Mouse (Mus musculus) gastrocnemius, postnatal 10 days (tissue): Measurements from ENCODE around the gene Inpp5a. TPM values are rescaled to one million over a fixed set of nuclear protein-coding genes. Genes with fewer than 3 reads are reported as not detected.
A peak's percentile ranks its signal among the peaks of the same experiment; 100 is the strongest.

ENCODE experiments used
- DNase-seq: peaks from one replicate; pipeline ENCODE4 v3.0.0; 2021; ENCODE audit warnings: mixed read lengths
- total RNA-seq, 2 experiments: library from RNA; stranded (reverse); gene quantifications; 2 replicates each; pipeline ENCODE4 v1.2.3; 2021

The Inpp5a gene
- total RNA-seq, 2 experiments from 2014 or later: 52.5 to 53.3 TPM

GRCm38 (mm10) chr7:139476700-139477099 lies 87.8 kb downstream of the Inpp5a start:
- DNase-seq: no peak

GRCm38 (mm10) chr7:139477748-139478147 lies 88.8 kb downstream of the Inpp5a start:
- no peak for DNase-seq

- DNase-seq: no peak
These were observed 90.2 kb downstream of the Inpp5a start for GRCm38 (mm10) chr7:139479077-139479476.

GRCm38 (mm10) chr7:139479626-139480025 lies 90.7 kb downstream of the Inpp5a start:
- no peak for DNase-seq

GRCm38 (mm10) chr7:139484206-139484955 lies 95.5 kb downstream of the Inpp5a start:
- DNase-seq: peak; percentile 41

GRCm38 (mm10) chr7:139489721-139490211 lies 100.9 kb downstream of the Inpp5a start:
- no peak for DNase-seq

GRCm38 (mm10) chr7:139492351-139492750 lies 103.4 kb downstream of the Inpp5a start:
- DNase-seq: no peak

- no peak for DNase-seq
These were observed 104.0 kb downstream of the Inpp5a start for GRCm38 (mm10) chr7:139492946-139493345.

GRCm38 (mm10) chr7:139495791-139496190 lies 106.9 kb downstream of the Inpp5a start:
- DNase-seq: no peak

GRCm38 (mm10) chr7:139498038-139498625 lies 109.2 kb downstream of the Inpp5a start:
- no peak for DNase-seq

- DNase-seq: no peak
These were observed 115.2 kb downstream of the Inpp5a start for GRCm38 (mm10) chr7:139504064-139504463.

- no peak for DNase-seq
These were observed 117.9 kb downstream of the Inpp5a start for GRCm38 (mm10) chr7:139506677-139507412.

- no peak for DNase-seq
These were observed 120.0 kb downstream of the Inpp5a start for GRCm38 (mm10) chr7:139508938-139509337.

- DNase-seq: peak; percentile 39
These were observed 127.2 kb downstream of the Inpp5a start for GRCm38 (mm10) chr7:139515959-139516660.

GRCm38 (mm10) chr7:139516661-139517016 lies 127.7 kb downstream of the Inpp5a start:
- no peak for DNase-seq

GRCm38 (mm10) chr7:139518352-139518751 lies 129.4 kb downstream of the Inpp5a start:
- no peak for DNase-seq

GRCm38 (mm10) chr7:139528309-139529076 lies 139.6 kb downstream of the Inpp5a start:
- no peak for DNase-seq

GRCm38 (mm10) chr7:139529208-139529607 lies 140.3 kb downstream of the Inpp5a start:
- DNase-seq: no peak

GRCm38 (mm10) chr7:139530591-139531427 lies 141.9 kb downstream of the Inpp5a start:
- DNase-seq: no peak

- DNase-seq: no peak
These were observed 142.5 kb downstream of the Inpp5a start for GRCm38 (mm10) chr7:139531428-139531801.

- peak; percentile 45 for DNase-seq
These were observed 147.4 kb downstream of the Inpp5a start for GRCm38 (mm10) chr7:139536331-139536730.
